Mouse (Mus musculus) ES-E14 (cell line): ENCODE measurements around the gene Tgif2.
"Not testable (repeated sequence)": the region's sequence is repeated elsewhere in the genome, so short reads cannot be mapped to it uniquely, and the experiment has no call there.

Experiments
- HCFC1 ChIP-seq: IDR thresholded peaks from 2 replicates; pipeline ENCODE4 v1.6.1; 2012; ENCODE audit warnings: low read length, inconsistent platforms, borderline replicate concordance; ENCODE audit not compliant: insufficient read depth
- MAFK ChIP-seq: IDR thresholded peaks from 2 replicates; pipeline ENCODE4 v1.6.1; 2014; ENCODE audit warnings: mild to moderate bottlenecking, low read depth, low read length, inconsistent platforms; ENCODE audit not compliant: insufficient read depth
- ZNF384 ChIP-seq: IDR thresholded peaks from 2 replicates; pipeline ENCODE4 v1.6.1; 2012; ENCODE audit warnings: low read depth, low read length, inconsistent platforms

- TF ChIP-seq HCFC1, ZNF384, MAFK: not testable (repeated sequence)
Measured at GRCm38 (mm10) chr2:156853584-156853983, 13.8 kb downstream of the Tgif2 start.
